8 mouse cellular contexts compared by ENCODE assay signal in genomic region chr5:90930971-90931851, GRCm38 (mm10). TPM values are rescaled to one million over a fixed set of nuclear protein-coding genes. Genes with fewer than 3 reads are reported as not detected.
DNase-seq lines count a peak whose midpoint lies in the region; ATAC-seq and TF ChIP-seq lines count a peak whose summit lies in the region.

TSS of gene Mthfd2l (plus strand) at chr5:90931117.

- peak within 1 kb of the TSS; percentile 70 for H3K4me2 ChIP-seq in heart, embryonic 12.5 days
- H3K4me2 ChIP-seq in kidney, embryonic 16.5 days (replicated peaks; ENCODE audit: low read depth, low read length), result peak within 1 kb of the TSS; percentile 60
- peak within 1 kb of the TSS; percentile 82 for H3K4me2 ChIP-seq in liver, embryonic 12.5 days

- H3K27ac ChIP-seq in heart, embryonic 12.5 days (ENCODE audit: poor library complexity, severe bottlenecking), result peak within 1 kb of the TSS; percentile 96
- H3K27ac ChIP-seq in kidney, embryonic 16.5 days (ENCODE audit: low read length), result peak within 1 kb of the TSS; percentile 98
- H3K27ac ChIP-seq in liver, embryonic 12.5 days, result peak within 1 kb of the TSS; percentile 86

- H3K9ac ChIP-seq in heart, embryonic 12.5 days, result peak within 1 kb of the TSS; percentile 99
- peak within 1 kb of the TSS; percentile 97 for H3K9ac ChIP-seq in kidney, embryonic 16.5 days (replicated peaks; ENCODE audit: low read length)
- peak within 1 kb of the TSS; percentile 85 for H3K9ac ChIP-seq in liver, embryonic 12.5 days

- H3K79me2 ChIP-seq in C2C12 (ENCODE audit: control insufficient read depth, insufficient read depth), result peaks cover 48% of the 10 kb centered on the region

- peaks cover 27% of the 10 kb centered on the region for H3K36me3 ChIP-seq in C2C12 (ENCODE audit: control insufficient read depth, insufficient read depth)
- H3K36me3 ChIP-seq in heart, embryonic 12.5 days, result peaks cover 15% of the 10 kb centered on the region
- peaks cover 13% of the 10 kb centered on the region for H3K36me3 ChIP-seq in kidney, embryonic 16.5 days (ENCODE audit: insufficient read depth, low read length)
- H3K36me3 ChIP-seq in liver, embryonic 12.5 days, result peaks cover 6% of the 10 kb centered on the region; the same call in 1 of the 2 replicates
- no peaks in the 10 kb centered on the region for H3K36me3 ChIP-seq in splenic B cell, adult 2 months (ENCODE audit: control insufficient read depth, insufficient read depth, low read length, poor library complexity, severe bottlenecking)

- peak within 1 kb of the TSS; percentile 64 for H3K4me3 ChIP-seq in C2C12 (ENCODE audit: insufficient read depth, poor library complexity, severe bottlenecking)
- H3K4me3 ChIP-seq in heart, embryonic 12.5 days, result peak within 1 kb of the TSS; percentile 89
- peak within 1 kb of the TSS; percentile 73 for H3K4me3 ChIP-seq in kidney, embryonic 16.5 days (ENCODE audit: low read length)
- H3K4me3 ChIP-seq in liver, embryonic 12.5 days, result peak within 1 kb of the TSS; percentile 77

- no peaks in the 10 kb centered on the region for H3K27me3 ChIP-seq in C2C12 (ENCODE audit: control insufficient read depth, insufficient read depth, insufficient read length)
- H3K27me3 ChIP-seq in heart, embryonic 12.5 days (replicated peaks), result no peaks in the 10 kb centered on the region
- no peaks in the 10 kb centered on the region for H3K27me3 ChIP-seq in kidney, embryonic 16.5 days (ENCODE audit: insufficient read depth, low read length)
- H3K27me3 ChIP-seq in liver, embryonic 12.5 days (replicated peaks), result no peaks in the 10 kb centered on the region
- H3K27me3 ChIP-seq in splenic B cell, adult 2 months (ENCODE audit: control insufficient read depth, insufficient read depth, low read length, poor library complexity, severe bottlenecking), result no peaks in the 10 kb centered on the region

- under 1% methylated on average over 79 of the region's 79 CpGs for WGBS in heart, embryonic 12.5 days
- WGBS in kidney, embryonic 16.5 days, result under 1% methylated on average over 63 of the region's 79 CpGs
- WGBS in liver, embryonic 12.5 days (ENCODE audit: insufficient replicate concordance), result under 1% methylated on average over 74 of the region's 79 CpGs

- peak; percentile 58 for TF ChIP-seq POLR2A in brain, embryonic 14.5 days (IDR thresholded peaks at IDR 0.05; ENCODE audit: borderline replicate concordance, extremely low read depth, insufficient read depth, insufficient read length, poor library complexity, severe bottlenecking)

- peaks cover 10% of the 10 kb centered on the region for H3K4me1 ChIP-seq in heart, embryonic 12.5 days (replicated peaks)
- H3K4me1 ChIP-seq in kidney, embryonic 16.5 days (ENCODE audit: insufficient read depth, low read length), result peaks cover 14% of the 10 kb centered on the region
- peaks cover 17% of the 10 kb centered on the region for H3K4me1 ChIP-seq in liver, embryonic 12.5 days

- peaks cover 42% of the 10 kb centered on the region for H3K79me3 ChIP-seq in C2C12 (ENCODE audit: low read depth)

- H3K9me3 ChIP-seq in heart, embryonic 12.5 days (replicated peaks), result no peaks in the 10 kb centered on the region
- H3K9me3 ChIP-seq in kidney, embryonic 16.5 days (ENCODE audit: low read length), result no peaks in the 10 kb centered on the region
- no peaks in the 10 kb centered on the region for H3K9me3 ChIP-seq in liver, embryonic 12.5 days (replicated peaks)

- ATAC-seq in erythroid progenitor cell, adult 5-6 weeks (replicated peaks; ENCODE audit: low FRiP score, poor library complexity, severe bottlenecking), result peak; percentile 99
- ATAC-seq in heart, embryonic 12.5 days (ENCODE audit: insufficient number of reproducible peaks, low FRiP score), result peak; percentile 98
- peak; percentile 99 for ATAC-seq in kidney, embryonic 16.5 days (ENCODE audit: low FRiP score, low TSS enrichment)
- peak; percentile 99 for ATAC-seq in liver, embryonic 12.5 days

- peak; percentile 94 for TF ChIP-seq CTCF in C2C12 (IDR thresholded peaks at IDR 0.05; ENCODE audit: control insufficient read depth, insufficient read depth, insufficient read length)
- peak; percentile 62 for TF ChIP-seq CTCF in brain, embryonic 14.5 days (IDR thresholded peaks at IDR 0.05; ENCODE audit: borderline replicate concordance, extremely low read depth, insufficient read depth, insufficient read length)

- peak; percentile 96 for DNase-seq in brain, embryonic 14.5 days (ENCODE audit: low read depth)
- peak; percentile 80 for DNase-seq in naive thymus-derived CD4-positive, alpha-beta T cell, adult 2 months (ENCODE audit: low read depth)
- DNase-seq in splenic B cell, adult 2 months (ENCODE audit: low read depth, low spot score), result peak; percentile 79

- peak within 1 kb of the TSS; percentile 73 for H3ac ChIP-seq in C2C12 (ENCODE audit: control insufficient read depth, insufficient read length, low read depth)

TF ChIP-seq in C2C12, 6 proteins besides CTCF, POLR2A, EP300 and RAD21:
- TF ChIP-seq USF1 (IDR thresholded peaks at IDR 0.05; ENCODE audit: low read depth), result no peak
- TF ChIP-seq MAX (IDR thresholded peaks at IDR 0.05), result peak; percentile 86
TF ChIP-seq in C2C12: peak in this region for 1.

RNA-seq across cellular contexts. Expression of gene Mthfd2l, which starts in this region (rescaled TPM):
- 10.2 TPM for polyA plus RNA-seq in C2C12 (2012; fragmentation: generic; extraction: Trizol)
- 64.9 and 81.9 TPM in 2 replicates for polyA plus RNA-seq in brain, embryonic 14.5 days (2012; rRNA removed)
- not detected in 2 replicates for total RNA-seq in erythroid progenitor cell, adult 5-6 weeks (2015; ENCODE audit: low replicate concordance)
- total RNA-seq in erythroid progenitor cell, adult 5-6 weeks (2017; ENCODE audit: low replicate concordance), result 3.7 and 6.5 TPM in 2 replicates
- polyA plus RNA-seq in heart, embryonic 12.5 days (2016; fragmentation: Nextera tagmentation; extraction: Ambion mirVana), result 35.1 and 38.0 TPM in 2 replicates
- polyA plus RNA-seq in kidney, embryonic 16.5 days (2015; fragmentation: Nextera tagmentation; extraction: Ambion mirVana), result 40.0 and 41.5 TPM in 2 replicates
- 11.4 and 13.9 TPM in 2 replicates for polyA plus RNA-seq in liver, embryonic 12.5 days (2016; fragmentation: Nextera tagmentation; extraction: Ambion mirVana)

Comparison
In these comparisons a context has a peak if more than half of its experiments do, and no peak if none do; other contexts are left out.
1. Peak in every context shown above with its lines: DNase-seq, ATAC-seq, H3K4me3 ChIP-seq and H3K27ac ChIP-seq.